Mouse (Mus musculus): ENCODE data around the gene Iqschfp.

DNA sequence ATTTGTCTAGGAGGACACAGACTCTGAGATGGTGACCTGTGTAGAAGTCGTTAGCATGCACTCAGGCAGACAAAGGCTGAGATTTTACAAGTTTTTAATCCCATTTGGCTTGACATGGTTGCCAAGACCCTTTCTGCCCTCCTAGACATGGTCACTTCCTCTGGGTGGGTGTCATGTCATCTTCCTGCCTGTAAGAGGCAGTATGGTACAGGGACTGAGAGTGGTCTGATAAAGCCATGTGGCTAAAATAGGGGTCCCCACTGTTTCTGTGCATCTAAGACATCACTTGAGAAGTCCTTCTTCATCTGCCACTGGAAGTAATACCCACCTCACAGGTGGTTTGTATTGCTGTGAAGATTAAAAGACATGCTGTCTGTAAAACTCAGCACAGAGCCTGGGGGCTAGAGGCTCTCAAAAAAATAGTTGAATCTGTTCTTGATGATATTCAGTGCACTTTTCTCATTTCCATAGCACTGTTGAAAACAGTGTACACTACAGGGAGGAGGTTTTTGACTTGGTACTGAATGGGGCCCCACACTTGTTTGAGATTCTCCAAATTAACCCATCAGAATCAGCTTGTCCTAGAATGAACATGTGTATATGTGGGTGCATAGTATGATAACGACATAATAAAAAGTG, 167.2 kb downstream of the Iqschfp start:
- peak; percentile 54; the same call in 1 of the 2 replicates for TF ChIP-seq CTCF (IDR thresholded peaks at IDR 0.05; ENCODE audit: borderline replicate concordance, insufficient read depth, low read depth, low read length)
- no peak for TF ChIP-seq POLR2A (IDR thresholded peaks at IDR 0.05; ENCODE audit: borderline replicate concordance, insufficient read depth, low read length)
